Mouse (Mus musculus) midbrain, embryonic 16.5 days (tissue): ENCODE data around the gene Prdm11. TPM values are rescaled to one million over a fixed set of nuclear protein-coding genes. Genes with fewer than 3 reads are reported as not detected.

Experiments
- ATAC-seq: fragments of 200-750 bp; cut with Nextera tagmentation; 2 replicates; pipeline ENCODE4 v1.8.0; 2017; ENCODE audit warnings: moderate TSS enrichment
- H3K27ac ChIP-seq: fragments of 300-500 bp; sonication (generic); 2 replicates; pipeline ENCODE4 v1.5.1; 2014; ENCODE audit warnings: mild to moderate bottlenecking, low read length, mixed read lengths
- H3K27me3 ChIP-seq: fragments of 300-500 bp; sonication (generic); 2 replicates; pipeline ENCODE4 v1.6.1; 2014; ENCODE audit warnings: low read depth, low read length, mixed read lengths; ENCODE audit not compliant: control insufficient read depth, insufficient read depth
- H3K36me3 ChIP-seq: fragments of 300-500 bp; sonication (generic); 2 replicates; pipeline ENCODE4 v1.6.1; 2014; ENCODE audit warnings: mild to moderate bottlenecking, low read length, moderate library complexity, mixed read lengths; ENCODE audit not compliant: control insufficient read depth, insufficient read depth
- H3K4me1 ChIP-seq: fragments of 300-500 bp; sonication (generic); 2 replicates; pipeline ENCODE4 v1.6.1; 2014; ENCODE audit warnings: mild to moderate bottlenecking, low read length, mixed read lengths; ENCODE audit not compliant: control insufficient read depth, insufficient read depth
- H3K4me2 ChIP-seq: fragments of 300-500 bp; sonication (generic); 2 replicates; pipeline ENCODE4 v1.6.1; 2014; ENCODE audit warnings: mild to moderate bottlenecking, low read length, mixed read lengths
- H3K4me3 ChIP-seq: fragments of 300-500 bp; sonication (generic); 2 replicates; pipeline ENCODE4 v1.5.1; 2014; ENCODE audit warnings: low read depth, mild to moderate bottlenecking, low read length, moderate library complexity, mixed read lengths
- H3K9ac ChIP-seq: fragments of 300-500 bp; sonication (generic); 2 replicates; pipeline ENCODE4 v1.6.1; 2014; ENCODE audit warnings: low read depth, low read length, mixed read lengths
- H3K9me3 ChIP-seq: fragments of 300-500 bp; sonication (generic); replicated peaks from 2 replicates; pipeline ENCODE4 v1.6.1; 2014; ENCODE audit warnings: mild to moderate bottlenecking, low read length, mixed read lengths; ENCODE audit not compliant: control insufficient read depth, poor library complexity, severe bottlenecking
- WGBS: fragments of 180-500 bp; shearing (Covaris S2); extraction: QIAGEN DNeasy Blood & Tissue Kit; methylation state at CpG from one replicate; pipeline ENCODE4 v1.1.7; 2014; 5-methylcytosine and 5-hydroxymethylcytosine counted together
- polyA plus RNA-seq: library from polyadenylated mRNA; unstranded; fragments of >200 nt; fragmentation: Nextera tagmentation; extraction: Ambion mirVana; gene quantifications from 2 replicates; pipeline ENCODE4 v1.2.1, GENCODE M21; 2015

Prdm11 gene
- polyA plus RNA-seq, 1 experiment from 2014 or later, result 2.1 TPM

DNA sequence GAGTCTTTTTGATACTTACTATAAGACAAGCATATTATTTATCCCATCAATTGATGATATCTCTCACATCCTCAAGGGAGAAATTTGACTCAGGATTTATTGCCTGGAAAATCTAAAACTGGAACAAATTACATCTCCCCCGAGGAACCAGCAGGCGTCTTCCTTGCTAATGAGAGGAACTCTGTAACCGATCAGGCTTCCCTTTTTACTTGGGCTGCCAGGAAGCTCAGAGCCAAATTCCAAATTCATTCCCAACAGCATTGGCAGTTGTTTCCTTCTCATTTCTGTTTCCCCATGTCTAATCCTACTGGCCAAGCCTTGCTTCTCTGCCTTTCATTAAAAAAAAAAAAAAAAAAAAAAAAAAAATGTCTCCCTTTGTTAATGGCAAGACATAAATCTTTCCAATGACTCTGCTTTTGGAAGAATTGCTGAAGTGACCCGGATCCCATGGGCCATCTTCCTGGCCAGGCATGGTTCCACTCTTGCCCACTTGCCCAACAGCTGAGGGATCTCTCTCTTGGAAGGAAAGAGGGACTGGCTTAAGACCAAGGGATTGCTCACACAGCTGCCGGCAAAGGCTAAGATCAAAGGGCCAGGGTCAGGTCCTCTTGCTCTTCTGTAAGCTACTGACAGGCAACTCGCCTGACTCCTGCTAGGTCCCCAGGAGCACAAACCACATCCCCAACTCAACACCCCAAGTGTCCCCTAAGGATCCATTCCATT lies 2.8 kb upstream of the Prdm11 start:
- Histone ChIP-seq H3K27ac (no peak overlapping the region), H3K27me3 (no peaks in the 10 kb centered on the region), H3K4me2 (no peak overlapping the region), H3K9me3 (no peaks in the 10 kb centered on the region; the same call in 1 of the 2 replicates), H3K9ac (no peak overlapping the region), H3K4me1 (peaks cover 14% of the 10 kb centered on the region), H3K4me3 (no peak overlapping the region), H3K36me3 (no peaks in the 10 kb centered on the region)
- 55% methylated on average over 6 of the region's 6 CpGs for WGBS
- no peak for ATAC-seq

DNA sequence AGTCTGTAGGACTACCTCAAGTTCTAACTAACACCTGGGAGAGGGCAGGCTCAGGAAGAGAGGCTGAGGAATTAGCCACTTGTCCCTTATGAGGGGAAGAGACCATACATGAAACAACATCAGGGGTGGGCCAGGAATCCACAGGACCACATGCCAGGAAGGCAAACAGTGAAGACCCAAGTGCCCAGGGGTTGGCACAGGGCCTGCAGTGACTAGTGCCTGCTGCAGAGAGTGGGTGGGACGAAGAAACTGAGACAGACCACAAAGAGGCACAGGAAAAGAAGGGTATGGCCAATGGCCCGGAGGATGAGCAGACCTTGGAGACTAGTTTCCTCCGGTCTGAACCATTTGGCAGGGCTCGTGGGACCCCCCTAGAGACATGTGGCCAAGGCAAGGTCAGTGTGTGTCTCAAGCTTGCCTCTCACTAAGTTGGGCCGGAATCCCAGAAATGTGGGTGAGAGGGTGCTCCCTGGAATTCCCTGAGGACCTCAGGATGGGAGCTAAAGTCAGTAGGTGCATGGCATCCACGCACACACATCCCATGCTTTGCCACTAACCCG lies 1.6 kb upstream of the Prdm11 start:
- no peak overlapping the region for H3K4me2 ChIP-seq
- 91% methylated on average over 7 of the region's 7 CpGs for WGBS
- H3K4me1 ChIP-seq, result peaks cover 14% of the 10 kb centered on the region
- H3K27ac ChIP-seq, result no peak overlapping the region
- H3K4me3 ChIP-seq, result no peak overlapping the region
- H3K27me3 ChIP-seq, result no peaks in the 10 kb centered on the region
- no peak for ATAC-seq
- H3K9ac ChIP-seq, result no peak overlapping the region
- no peaks in the 10 kb centered on the region for H3K36me3 ChIP-seq
- H3K9me3 ChIP-seq, result no peaks in the 10 kb centered on the region; the same call in 1 of the 2 replicates

DNA sequence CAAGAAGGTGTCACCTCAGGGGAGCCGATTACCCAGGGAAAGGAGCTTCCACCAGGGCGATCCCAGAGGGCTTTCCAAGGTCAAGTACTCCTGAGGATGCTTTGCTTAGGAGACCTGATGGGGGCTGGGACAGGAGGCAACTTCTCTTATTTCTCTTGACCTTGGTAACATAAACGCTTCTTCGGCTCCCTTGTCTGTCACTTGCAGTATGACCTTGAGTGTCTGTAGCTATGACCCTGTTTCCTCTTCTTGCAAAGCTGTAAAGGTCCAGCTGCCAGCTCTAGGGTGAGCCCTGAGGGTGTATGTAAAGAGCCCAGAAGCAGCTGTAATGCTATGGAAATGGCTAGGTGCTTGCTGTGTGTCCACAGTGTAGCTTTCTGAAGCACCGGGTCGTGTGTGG lies 1.1 kb upstream of the Prdm11 start:
- Histone ChIP-seq H3K9me3 (no peaks in the 10 kb centered on the region; the same call in 1 of the 2 replicates), H3K27ac (no peak overlapping the region), H3K9ac (no peak overlapping the region), H3K4me3 (no peak overlapping the region), H3K4me2 (no peak overlapping the region), H3K36me3 (no peaks in the 10 kb centered on the region), H3K4me1 (peaks cover 14% of the 10 kb centered on the region), H3K27me3 (no peaks in the 10 kb centered on the region)
- 86% methylated on average over 6 of the region's 6 CpGs for WGBS
- ATAC-seq, result no peak

DNA sequence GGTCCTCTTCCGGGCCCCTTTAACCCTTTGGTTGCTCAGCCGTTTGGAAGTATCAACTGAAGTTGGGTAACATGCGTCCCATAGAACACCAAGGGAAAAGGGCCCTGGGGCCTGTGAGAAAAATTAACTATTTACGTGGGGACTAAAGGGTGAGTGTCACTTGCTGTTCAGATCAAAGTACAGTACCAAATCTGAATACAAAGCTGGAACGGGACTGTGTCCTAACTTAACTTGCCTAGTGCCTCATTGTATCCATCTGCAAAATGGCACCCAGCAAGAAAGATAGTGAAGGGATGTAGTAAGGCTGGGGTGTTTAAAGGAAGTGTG lies 505 bp upstream of the Prdm11 start:
- WGBS, result 19% methylated on average over 5 of the region's 5 CpGs
- no peaks in the 10 kb centered on the region for H3K27me3 ChIP-seq
- no peaks in the 10 kb centered on the region for H3K36me3 ChIP-seq
- no peaks in the 10 kb centered on the region; the same call in 1 of the 2 replicates for H3K9me3 ChIP-seq
- H3K9ac ChIP-seq, result peak overlapping the region; percentile 94
- H3K4me2 ChIP-seq, result peak overlapping the region; percentile 92
- H3K4me1 ChIP-seq, result peaks cover 16% of the 10 kb centered on the region
- ATAC-seq, result no peak
- H3K27ac ChIP-seq, result peak overlapping the region; percentile 96
- peak overlapping the region; percentile 98 for H3K4me3 ChIP-seq

DNA sequence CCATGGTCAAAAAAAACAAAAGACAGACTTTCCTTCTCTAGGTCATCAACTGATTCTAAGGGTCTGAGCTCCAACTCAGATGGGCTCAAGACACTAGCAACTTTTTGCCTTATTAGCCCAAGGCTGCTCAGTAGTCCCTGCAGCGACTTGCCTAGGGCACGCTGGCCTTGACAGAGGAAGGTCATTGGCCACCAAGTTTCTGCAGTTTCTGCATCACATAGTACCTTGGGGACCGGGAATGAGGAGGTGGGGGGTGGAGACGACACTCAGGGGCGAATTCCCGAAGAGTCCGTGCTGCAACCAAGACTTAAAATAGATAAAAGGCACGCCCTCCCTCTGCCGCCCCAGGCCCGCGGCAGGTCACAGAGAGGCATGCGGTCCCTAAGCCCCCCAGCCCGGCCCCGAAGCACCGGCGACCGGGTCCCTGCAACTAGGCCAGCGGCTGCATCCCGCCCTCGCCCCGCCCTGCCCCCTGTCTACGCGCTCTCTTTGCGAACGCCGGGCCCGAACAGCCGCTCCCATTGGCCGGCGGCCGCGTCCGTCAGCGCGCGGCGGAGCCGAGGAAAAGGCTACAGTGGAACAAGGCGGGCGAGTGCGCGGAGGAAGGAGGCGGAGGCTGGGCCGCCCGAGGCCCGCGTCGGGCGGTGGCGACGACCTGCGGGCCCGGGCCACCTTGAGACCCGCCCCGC lies 694 bp downstream of the Prdm11 start:
- Histone ChIP-seq H3K9me3 (no peaks in the 10 kb centered on the region), H3K27me3 (no peaks in the 10 kb centered on the region), H3K27ac (peak overlapping the region; percentile 96), H3K4me2 (peak overlapping the region; percentile 92), H3K9ac (peak overlapping the region; percentile 94), H3K4me1 (peaks cover 17% of the 10 kb centered on the region), H3K4me3 (peak overlapping the region; percentile 98), H3K36me3 (no peaks in the 10 kb centered on the region)
- WGBS, result 0% methylated on average over 30 of the region's 55 CpGs
- ATAC-seq, result peak; percentile 98

DNA sequence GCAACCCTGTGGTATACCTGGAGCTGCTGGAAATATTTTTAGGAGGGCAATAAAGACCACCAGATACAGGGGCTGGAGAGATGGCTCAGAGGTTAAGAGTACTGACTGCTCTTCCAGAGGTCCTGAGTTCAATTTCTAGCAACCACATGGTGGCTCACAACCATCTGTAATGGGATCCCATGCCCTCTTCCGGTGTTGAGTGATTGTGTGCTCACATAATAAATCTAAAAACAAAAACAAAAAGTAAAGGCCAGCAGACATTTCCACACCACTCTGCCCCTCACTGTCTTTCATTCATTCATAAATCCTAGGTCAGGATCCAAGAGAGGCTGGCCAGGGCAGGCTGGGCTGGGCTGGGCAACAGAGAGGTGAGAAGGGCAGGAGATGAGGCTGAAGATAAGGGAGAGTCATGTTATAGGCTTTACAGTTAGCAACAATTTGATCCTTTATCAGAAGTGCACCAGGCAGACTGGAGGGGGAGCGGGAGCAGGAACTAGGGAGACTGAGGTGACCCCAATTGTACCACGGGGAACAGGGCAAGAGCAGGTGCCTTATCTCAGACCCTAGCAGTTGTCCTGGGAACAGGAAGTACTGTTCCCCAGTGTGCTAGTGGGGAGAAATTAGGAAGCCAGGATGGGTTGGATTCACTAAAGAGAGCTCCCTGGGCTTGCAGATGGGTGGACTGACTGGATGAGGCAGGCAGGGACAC lies 2.4 kb downstream of the Prdm11 start:
- no peaks in the 10 kb centered on the region for H3K9me3 ChIP-seq
- H3K9ac ChIP-seq, result no peak overlapping the region
- 96% methylated on average over 3 of the region's 3 CpGs for WGBS
- no peaks in the 10 kb centered on the region for H3K27me3 ChIP-seq
- H3K4me1 ChIP-seq, result peaks cover 17% of the 10 kb centered on the region
- H3K4me2 ChIP-seq, result no peak overlapping the region
- ATAC-seq, result no peak
- H3K27ac ChIP-seq, result no peak overlapping the region
- H3K4me3 ChIP-seq, result no peak overlapping the region
- H3K36me3 ChIP-seq, result no peaks in the 10 kb centered on the region

DNA sequence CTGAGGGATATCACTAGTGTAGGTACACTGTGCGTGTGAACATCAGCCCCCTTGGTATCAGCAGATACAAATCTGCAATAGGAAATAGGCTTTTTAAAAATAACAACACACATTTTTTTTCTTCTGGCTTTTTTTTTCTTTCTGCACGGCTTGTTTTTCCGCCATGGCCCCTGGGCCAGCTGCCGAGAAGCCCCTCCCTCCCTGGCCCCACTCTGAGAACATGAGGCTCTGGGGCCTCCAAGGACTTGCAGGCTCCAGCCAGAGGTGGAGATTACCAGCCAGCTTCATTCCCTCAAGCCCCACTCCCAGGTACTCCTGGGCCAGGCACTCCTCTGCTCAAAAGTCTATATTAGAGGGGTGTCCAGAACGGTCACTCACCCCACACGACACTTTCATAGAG lies 4.5 kb downstream of the Prdm11 start:
- WGBS, result 48% methylated on average over 6 of the region's 6 CpGs
- Histone ChIP-seq H3K36me3 (no peaks in the 10 kb centered on the region), H3K4me3 (no peak overlapping the region), H3K27ac (no peak overlapping the region), H3K9me3 (no peaks in the 10 kb centered on the region), H3K9ac (no peak overlapping the region), H3K4me1 (peaks cover 15% of the 10 kb centered on the region), H3K27me3 (no peaks in the 10 kb centered on the region), H3K4me2 (no peak overlapping the region)
- ATAC-seq, result no peak

DNA sequence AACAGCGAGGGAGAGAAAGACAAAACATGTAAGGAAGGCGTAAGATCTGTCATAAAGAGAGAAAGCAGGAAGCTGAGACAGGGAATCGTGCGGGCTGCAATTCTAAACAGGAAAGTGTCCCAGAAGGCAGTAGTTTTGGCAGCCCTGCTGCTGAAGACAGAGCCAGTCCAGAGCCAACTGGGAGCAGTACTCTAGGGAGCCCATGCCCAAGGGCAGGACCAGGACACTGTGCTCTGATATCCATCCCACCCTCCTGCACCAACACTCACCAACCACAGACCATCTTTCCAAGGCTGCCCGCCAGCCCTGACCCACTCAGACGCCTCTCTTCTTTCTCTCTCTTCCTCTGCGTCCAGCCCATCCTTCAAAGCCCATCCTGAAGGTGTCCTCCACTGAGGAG lies 5.1 kb downstream of the Prdm11 start:
- no peak overlapping the region for H3K4me3 ChIP-seq
- no peaks in the 10 kb centered on the region for H3K27me3 ChIP-seq
- H3K27ac ChIP-seq, result no peak overlapping the region
- WGBS, result 78% methylated on average over 7 of the region's 7 CpGs
- H3K4me1 ChIP-seq, result peaks cover 16% of the 10 kb centered on the region
- no peak for ATAC-seq
- H3K4me2 ChIP-seq, result no peak overlapping the region
- H3K36me3 ChIP-seq, result no peaks in the 10 kb centered on the region
- H3K9ac ChIP-seq, result 0 out of 2 replicates have a peak overlapping the region, but pooled peaks have one; percentile 32
- no peaks in the 10 kb centered on the region for H3K9me3 ChIP-seq
